Mouse (Mus musculus): ENCODE data around the gene Zcchc3. TPM values are rescaled to one million over a fixed set of nuclear protein-coding genes. Genes with fewer than 3 reads are reported as not detected.
"Not testable (repeated sequence)": the region's sequence is repeated elsewhere in the genome, so short reads cannot be mapped to it uniquely, and the experiment has no call there.

Gene Zcchc3
- 10 to 100 TPM; 18.0 to 18.1 TPM for total RNA-seq (2021)

DNA sequence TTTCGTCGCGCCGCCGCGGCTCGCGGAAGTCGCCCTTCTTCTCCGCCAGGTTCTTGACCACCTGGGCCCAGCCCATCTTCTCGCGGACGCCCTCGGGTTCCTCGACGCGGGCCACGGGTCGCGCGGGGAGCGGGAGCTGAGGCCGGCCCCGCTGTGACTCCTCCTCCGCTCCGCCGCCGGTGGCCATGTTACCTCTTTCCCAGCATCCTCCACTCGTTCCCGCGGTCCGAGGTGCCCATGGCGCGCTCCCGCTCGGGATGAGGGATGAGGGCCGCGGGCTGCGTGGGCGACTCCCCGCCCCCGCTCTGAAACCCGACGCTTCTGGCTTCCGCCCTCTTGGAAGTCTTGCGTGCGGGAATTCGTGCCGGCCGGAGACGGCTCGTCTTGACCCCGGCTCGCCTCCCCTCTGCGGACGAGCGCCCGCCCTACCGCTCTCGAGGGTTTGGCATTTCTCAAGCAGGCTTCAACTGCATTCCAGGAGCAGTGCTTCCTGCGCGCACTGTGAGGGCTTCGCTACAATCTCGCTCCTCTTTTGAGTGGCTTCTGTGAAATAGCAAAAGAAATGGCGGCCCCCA lies at the start of gene Zcchc3:
Gene Zcchc3, minus strand, starts transcription at position 437 of the 575 bp plus-strand sequence.
- intact Hi-C loops (cut with DNase I) = loop anchor here (1.0 to 2.0 kb wide), 2 partner anchors 18 to 22 kb away; no protein-coding TSS in a partner anchor
- DNase-seq = peak; percentile 92 to 93

DNA sequence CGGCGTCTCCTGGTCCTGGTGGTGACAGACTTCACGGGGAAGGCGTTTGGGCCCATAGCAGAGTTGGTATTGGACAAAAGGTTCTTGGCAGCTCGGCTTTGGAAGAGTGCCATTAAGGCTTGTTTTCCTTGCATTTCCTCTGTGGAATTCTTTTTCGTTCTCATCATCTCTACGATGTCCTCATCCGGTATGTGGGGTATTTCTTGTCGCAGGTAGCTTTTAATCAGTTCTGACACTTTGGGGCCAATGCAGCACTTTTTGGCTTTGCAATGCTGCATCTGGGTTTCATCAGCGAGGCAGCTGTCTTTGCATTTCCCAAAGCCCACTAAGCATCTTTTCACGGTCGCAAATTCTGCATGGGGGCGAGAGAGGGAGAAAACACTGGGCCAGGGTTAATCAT lies 44.4 kb upstream of the Zcchc3 start:
- intact Hi-C loops (cut with DNase I) = no loop called here
- no peak for DNase-seq

DNA sequence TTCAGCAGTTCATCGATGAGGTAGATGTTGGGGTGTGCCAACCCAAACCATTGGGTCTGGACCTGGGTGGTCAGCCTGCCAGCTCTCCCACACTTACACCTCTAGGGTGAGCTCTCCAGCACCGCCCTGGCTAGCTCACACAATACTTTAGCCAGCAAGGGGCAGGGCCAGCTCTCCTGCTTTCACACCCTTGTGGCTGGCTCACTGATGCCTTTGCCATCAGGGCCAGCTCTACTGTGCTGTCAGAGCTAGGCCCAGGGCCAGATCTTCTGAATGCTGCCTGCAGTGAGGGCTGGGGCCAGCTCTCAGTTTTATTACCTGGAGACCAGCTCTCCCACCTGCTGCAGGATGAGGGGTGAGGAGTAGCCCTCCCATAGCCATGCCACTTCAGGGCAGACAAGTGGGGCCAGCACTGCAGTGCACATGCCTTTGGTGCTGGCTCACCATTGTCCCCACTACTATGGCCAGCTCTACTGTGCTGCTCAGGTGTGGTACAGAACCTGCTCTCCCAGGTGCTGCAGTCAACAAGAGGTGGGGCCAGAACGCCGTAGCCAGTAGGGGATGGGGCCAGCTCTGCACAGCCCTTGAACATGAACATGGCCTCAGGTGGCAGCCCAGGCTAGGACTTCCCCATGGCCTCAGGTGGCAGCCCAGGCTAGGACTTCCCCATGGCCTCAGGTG lies 37.4 kb upstream of the Zcchc3 start:
- intact Hi-C loops (cut with DNase I) = no loop called here
- peak; percentile 67 to 69 for DNase-seq

DNA sequence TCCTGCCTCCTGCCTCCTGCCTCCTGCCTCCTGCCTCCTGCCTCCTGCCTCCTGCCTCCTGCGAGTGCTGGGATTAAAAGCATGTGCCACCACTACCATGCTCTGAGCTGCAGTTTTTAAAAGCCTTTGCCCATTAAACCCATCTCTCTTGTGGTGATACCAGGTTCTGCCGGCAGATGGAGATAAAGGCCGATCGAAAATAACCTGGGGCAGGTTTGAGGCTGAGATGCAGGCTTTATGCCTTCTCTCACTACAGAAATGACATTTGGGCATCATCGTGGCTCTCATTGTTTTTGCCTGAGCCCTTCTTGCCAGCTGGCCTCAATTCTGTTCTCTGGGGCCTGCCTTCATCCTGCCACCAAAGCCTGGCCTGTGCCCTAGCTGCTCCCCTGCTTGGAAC lies 35.4 kb upstream of the Zcchc3 start:
- intact Hi-C loops (cut with DNase I) = loop anchor here (1.0 kb wide), 1 partner anchor 94 kb away; no protein-coding TSS in a partner anchor
- DNase-seq = peak; percentile 68 to 80

DNA sequence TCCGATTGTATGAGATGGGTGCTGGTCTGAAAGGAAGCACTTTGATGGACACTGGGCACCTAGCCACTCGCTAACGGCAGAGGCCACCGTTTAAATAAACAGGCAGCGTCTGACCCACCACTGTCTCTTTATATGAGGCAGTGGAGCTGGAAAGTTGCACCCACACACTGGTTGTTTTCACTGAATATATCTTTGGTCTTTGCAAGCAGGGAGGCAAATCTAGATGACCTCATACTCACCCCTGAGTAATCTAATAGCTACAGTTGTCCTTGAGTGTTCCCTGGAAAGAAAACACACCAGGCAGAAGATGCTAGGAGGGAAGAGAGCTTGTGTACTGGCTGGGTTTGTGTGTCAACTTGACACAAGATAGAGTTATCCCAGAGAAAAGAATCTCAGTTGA lies 32.6 kb upstream of the Zcchc3 start:
- no peak for DNase-seq
- intact Hi-C loops (cut with DNase I) = no loop called here

DNA sequence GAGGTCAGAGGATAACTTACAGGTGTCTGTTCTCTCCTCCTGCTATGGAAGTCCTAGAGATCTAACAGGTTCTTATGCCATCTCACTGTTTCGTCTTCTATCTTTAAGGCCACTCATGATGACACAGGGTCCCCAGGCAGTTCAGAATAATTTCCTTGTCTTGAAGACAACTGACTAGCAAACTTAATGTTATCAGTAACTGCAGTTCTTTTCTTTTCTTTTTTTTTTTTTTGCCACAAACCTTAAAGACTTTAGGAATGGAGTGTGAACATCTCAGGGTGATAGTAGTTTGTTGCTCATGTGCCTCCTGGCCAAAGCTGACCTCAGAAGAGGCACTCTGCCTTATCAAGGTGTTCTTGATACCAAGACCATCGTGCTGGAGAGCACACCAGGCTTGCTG lies 31.8 kb upstream of the Zcchc3 start:
- DNase-seq = no peak
- intact Hi-C loops (cut with DNase I) = no loop called here

DNA sequence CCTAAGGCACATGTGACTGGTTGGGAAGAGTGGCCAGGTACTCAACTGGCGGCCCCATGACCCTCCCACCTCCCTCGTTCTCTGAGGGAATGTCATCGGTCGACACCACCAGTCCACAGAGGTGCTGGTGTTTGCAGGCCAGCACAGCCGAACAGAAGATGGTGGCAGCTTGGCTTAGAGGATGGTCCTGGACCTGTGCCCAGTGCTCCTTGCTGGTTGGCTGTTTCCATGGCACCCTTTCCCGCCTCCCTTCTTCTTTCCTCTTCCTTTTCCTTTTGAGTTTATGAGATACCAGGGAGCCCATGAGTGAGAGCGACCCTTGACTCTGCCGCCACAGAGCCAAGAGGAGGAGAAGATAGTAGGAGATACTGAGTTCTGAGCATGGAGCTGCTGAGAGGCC lies 28.5 kb upstream of the Zcchc3 start:
- intact Hi-C loops (cut with DNase I) = no loop called here
- no peak for DNase-seq

DNA sequence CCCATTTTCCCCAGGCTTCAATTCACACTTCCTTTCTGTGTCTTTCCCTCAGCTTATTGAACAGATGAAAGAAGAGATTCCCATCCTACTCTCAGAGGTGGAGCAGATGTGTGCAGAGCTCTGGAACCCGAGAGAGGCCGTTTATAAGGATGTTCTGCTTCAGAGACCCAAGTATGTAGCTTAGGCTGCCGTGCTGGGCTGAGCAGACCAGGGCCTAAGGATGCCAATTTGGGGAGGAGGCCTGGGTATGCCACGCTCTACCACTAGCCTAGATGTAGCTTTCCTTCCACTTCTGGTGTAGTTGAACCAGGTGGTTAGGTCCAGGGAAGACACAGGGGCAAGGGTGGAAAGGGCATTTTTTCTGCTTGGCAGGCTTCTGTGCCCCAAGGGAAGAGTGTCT lies 27.5 kb upstream of the Zcchc3 start:
- DNase-seq = no peak
- intact Hi-C loops (cut with DNase I) = no loop called here

DNA sequence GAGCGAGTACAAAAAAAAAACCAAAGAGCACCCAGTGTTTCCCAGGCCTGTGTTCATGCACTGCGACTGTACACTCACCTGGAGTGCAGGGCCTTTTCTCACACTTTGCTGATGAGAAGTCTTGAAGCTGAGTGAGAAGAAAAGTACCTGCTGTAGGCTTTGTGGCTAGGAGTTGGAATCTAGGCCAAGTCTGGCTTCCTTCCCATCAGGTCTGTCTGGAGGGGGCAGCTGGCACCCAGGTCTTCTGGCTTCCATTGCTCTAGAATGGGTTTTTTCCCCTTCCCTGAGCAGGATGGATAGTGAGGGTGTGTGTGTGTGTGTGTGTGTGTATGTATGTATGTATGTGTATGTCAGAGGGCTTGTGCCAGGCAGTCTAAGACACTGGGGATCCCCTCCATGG lies 25.0 kb upstream of the Zcchc3 start:
- intact Hi-C loops (cut with DNase I) = no loop called here
- DNase-seq = no peak

DNA sequence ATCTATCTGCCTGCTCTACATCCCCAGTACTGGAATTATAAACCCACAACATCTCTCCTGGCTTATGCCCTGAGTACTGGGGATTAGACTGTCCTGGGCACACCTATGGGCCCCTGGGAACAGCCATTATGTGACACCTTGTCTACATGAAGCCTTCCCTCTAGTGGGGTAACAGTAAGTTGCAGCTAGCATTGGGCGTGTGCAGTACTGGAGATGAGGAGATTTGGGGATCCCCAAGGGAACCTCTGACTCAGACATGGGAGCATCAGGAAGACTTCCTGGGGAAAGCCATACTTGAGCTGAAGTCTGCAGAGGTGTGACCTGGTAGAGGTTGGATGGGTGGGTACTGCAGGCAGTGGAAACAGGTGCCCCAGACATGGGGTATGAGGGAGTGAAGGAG lies 24.1 kb upstream of the Zcchc3 start:
- no peak for DNase-seq
- intact Hi-C loops (cut with DNase I) = no loop called here

DNA sequence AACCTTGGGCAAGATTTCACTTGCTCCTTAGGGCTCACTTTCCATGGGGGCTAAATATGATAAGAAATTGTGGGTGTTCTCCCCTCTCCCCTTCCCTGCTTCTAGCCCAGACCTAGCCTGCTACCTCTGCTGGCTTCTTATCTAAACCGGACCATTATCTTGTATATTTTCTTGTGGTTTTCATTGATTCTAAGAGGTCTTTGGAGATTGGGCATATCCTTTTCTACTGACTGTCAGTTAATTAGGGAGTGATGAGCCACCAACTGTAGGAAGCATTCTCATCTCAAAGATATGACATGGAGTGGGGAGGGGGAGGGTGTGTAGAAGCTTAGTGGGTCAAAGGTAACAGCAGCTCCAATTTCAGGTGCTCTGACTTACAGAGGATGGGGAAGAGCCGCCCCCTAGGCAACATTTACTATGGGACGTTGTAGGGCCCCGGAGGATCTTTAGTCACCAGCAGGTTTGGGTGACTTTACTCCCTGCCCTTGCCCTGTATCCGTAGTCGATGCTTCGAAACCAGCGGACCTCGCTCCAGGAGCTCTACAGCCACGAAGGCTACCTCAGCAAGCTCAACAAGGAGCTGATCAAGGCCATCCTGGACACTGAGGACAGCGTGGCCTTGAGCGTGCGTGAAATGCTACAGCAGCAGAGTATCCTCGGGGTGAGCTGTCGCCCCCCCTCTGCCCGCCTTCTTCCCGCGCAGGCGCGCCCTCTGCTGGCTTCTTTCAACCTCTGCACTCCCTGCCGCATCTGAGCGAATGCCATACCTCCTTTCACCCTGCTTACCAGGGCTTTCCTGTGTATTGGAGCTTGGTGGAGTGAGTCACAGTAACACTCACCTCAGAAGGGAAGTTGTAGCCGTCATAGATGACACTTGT lies 22.4 kb upstream of the Zcchc3 start:
- DNase-seq = peak; percentile 91 to 95
- intact Hi-C loops (cut with DNase I) = loop anchor here (1.0 kb wide), 2 partner anchors 22 to 44 kb away; partner anchors contain the start of genes 6820408C15Rik and Zcchc3

DNA sequence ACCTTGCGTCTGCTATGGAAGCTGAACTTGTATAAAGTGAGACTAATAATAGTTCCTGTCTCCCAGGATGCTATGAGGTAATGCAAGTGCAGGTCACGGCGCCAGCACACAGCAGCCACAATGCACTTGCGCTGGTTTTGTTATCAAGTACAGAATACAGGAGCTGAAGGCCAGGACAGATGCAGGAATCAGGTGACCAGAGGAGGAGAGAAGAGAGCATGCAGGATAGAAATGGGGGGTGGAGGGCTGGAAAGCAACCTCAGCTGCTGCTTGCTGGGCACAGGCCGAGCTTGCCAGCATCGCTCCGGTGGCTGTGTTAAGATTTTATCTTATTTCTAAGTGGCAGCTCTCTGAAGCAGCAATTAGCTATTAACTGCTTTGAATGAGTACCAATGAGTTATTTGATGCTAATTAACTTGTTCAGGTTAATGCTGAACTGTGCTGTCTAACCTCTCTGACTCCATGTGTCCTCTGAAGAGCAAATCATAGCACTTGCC lies 21.6 kb upstream of the Zcchc3 start:
- DNase-seq = peak; percentile 62 to 77

DNA sequence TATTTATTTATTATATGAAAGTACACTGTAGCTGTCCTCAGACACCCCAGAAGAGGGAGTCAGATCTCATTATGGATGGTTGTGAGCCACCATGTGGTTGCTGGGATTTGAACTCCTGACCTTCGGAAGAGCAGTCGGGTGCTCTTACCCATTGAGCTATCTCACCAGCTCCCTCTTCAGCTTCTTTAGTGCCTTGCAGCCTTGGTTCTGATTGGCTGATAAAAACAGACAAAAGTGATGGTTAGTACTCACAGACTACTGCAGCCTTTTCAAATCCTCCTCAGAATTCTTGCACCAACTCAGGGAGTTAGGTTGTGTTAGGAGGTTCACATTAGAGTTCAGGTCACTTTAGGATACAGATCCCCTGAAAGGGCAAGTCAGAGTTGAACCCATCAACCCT lies 13.7 kb upstream of the Zcchc3 start:
- intact Hi-C loops (cut with DNase I); DNase-seq: not testable (repeated sequence)

More for the DNA sequence above, 21.6 kb upstream of the Zcchc3 start:
- intact Hi-C loops (cut with DNase I) = loop anchor here (1.0 kb wide), 1 partner anchor 21 kb away; the partner anchor contains the start of genes 6820408C15Rik and Zcchc3

DNA sequence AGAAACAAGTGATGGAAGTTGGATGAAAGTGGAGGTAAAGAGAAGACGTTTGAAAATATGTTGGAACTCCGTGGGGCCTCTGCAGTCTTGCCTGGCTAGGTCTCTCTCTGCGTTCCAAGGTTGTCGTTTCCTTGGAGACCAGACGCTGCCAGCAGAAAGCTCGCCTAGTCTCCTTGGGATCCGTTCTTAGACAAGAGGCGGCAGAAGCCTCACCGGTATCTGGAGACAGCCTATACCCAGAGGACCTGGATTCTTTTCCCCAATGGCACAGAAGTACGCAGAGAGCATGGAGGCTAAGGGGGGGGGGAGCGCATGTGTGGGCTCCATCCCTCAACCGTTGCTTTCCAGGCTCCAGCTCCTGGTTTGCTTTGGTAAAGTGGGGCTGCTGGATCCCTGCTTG lies 12.7 kb upstream of the Zcchc3 start:
- intact Hi-C loops (cut with DNase I) = no loop called here
- DNase-seq = no peak

DNA sequence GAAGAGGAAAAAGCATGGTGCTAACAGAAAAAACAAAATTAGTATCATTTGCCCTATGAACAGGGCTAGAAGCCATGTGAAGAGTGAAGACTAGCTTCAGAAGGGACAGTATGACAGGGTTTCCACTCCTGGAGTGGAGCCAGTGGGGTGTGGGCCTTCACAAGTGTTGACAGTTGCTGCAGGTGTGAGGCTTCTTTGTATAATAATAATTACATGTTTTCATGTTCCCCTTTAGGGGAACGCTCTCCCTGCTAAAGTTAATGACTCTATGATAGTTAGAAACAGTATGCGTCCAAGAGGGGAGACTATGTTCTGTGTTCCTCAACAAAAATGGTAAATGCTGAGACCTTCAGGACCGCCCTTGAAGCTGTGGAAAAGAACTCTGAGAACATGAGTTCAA lies 959 bp upstream of the Zcchc3 start:
- intact Hi-C loops (cut with DNase I) = loop anchor here (1.0 to 2.0 kb wide), 2 partner anchors 19 to 21 kb away; no protein-coding TSS in a partner anchor
- no peak for DNase-seq

DNA sequence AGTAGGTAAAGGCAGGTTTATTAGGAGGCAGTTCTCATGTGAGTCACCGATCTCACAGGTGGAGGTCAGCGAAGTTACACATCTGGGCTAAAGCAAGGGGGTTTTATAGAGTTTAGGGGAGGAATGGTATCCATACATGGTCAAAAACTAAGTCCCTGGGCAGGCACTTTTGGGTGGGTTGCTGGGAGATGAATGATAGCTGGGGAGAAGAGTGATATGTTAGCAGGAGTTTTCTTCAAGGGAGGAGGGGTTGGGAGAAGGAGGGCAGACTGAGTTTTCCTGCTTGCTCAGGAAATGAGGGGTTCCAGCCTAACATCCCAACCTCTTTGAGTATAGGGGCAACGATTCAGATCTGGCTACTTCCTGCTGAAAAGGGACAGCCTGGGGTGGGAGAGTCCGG lies 460 bp upstream of the Zcchc3 start, which contains the start of gene 6820408C15Rik:
Gene 6820408C15Rik, plus strand, starts transcription at position 301 of the 400 bp plus-strand sequence.
- intact Hi-C loops (cut with DNase I) = loop anchor here (1.0 to 2.0 kb wide), 2 partner anchors 18 to 21 kb away; no protein-coding TSS in a partner anchor
- no peak for DNase-seq

DNA sequence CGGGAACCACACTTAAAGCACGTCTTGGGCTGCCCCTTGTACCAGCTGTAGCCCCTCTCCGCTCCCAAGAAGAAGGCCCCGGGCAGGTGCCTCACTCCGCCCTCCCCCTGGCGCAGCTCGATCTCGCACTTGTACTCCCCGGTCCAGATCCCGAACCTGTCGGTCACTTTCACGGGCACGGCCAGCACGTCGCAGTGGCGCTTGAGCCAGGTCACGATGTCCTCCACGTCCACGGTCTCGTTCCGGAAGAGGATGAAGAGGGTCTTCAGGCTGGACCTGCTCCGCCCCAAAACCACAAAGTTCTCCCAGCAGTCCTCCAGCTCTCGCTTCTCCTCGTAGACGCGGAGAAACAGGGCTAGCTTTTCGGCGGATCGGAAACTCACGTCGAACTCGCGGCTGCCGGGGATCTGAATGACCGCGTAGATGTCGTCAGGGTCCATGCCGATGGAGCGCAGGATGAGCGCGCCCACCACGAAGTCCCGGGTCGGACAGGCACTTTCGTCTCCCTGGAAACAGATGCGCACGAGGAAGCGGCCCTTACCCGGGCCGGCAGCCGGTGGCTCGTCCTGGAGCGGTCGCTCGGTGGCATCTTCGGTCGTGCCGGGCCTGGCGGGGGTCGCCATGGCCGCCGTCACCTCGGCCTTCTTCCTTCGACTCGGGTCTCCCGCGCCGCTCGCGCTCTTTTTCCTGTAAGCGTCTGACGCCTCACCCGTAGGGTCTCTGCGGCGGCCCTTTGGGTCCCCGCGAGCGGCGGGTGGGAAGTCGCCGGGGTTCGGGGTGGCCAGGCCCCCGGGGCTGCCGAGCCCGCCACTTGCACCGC lies 852 bp downstream of the Zcchc3 start:
- intact Hi-C loops (cut with DNase I) = loop anchor here (2.0 kb wide), 1 partner anchor 17 kb away; no protein-coding TSS in a partner anchor
- DNase-seq = peak; percentile 58 to 63

DNA sequence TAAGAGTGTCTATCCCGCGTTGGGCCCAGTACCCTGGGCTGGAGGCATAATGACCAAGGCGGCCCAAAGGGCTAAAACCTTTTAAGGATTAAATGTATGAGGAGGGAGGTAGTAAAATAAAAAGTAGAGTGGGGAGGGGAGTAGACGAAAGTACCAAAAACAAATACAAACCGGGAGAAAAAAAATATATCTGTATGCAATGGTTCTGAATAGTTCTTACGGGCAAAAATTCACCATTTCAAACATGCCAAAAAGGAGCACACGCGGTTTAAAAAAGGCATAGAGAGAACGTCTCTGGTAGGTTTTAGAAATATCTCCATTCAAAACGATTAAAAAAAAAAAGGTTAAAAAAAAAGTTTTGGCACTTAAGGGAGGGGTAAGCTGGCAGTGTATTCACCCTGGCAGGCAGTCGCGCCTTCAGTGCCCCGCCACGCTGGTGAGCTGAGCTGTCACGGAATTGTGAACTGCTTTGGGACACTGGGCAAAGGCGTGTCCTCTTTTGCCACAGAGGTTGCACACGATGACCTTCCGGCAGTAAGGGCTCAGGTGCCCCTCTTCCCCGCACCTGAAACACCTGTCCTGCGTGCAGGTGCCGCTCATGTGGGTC lies 1.6 kb downstream of the Zcchc3 start:
- peak in 1 of 2 experiments; percentile 58 for DNase-seq

DNA sequence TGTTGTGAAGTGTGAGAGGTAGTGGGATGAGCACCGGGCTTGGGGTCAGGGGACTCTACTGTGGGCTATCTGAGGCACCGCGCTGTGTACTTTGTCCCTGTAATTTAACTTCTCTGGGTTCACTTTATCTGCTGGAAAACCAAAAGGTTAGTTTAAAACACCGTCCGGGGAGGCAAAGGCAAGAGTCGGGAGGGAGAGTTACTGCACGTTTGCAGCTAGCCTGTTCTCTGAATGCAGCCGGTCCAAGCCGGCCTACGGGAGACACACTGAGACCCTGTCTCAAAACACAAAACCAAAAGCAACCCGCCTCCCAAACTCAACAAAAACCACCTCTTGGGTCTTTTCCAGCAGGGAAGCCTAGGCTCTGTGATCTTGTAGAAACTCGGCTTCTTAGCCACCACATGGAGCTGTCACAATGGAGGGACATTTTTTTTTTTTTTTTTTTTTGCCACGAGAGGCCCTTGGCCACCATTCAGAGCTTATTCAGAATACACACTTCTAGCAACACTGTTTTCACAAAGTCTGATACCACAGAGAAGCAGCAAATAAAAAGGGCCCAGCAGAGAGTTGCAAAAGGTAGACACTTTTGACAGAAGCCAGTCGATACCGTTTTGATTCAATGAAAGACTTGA lies 2.2 kb downstream of the Zcchc3 start:
- no peak for DNase-seq
- intact Hi-C loops (cut with DNase I) = no loop called here

More for the DNA sequence above, 1.6 kb downstream of the Zcchc3 start:
- intact Hi-C loops (cut with DNase I) = no loop called here

All from heart, postnatal 10 days (tissue).